Mouse (Mus musculus): ENCODE data around the gene I0C0044D17Rik. TPM values are rescaled to one million over a fixed set of nuclear protein-coding genes. Genes with fewer than 3 reads are reported as not detected.
"Not testable (repeated sequence)": the region's sequence is repeated elsewhere in the genome, so short reads cannot be mapped to it uniquely, and the experiment has no call there.

I0C0044D17Rik gene
- polyA plus RNA-seq, 1 experiment, result not detected

GRCm38 (mm10) chr4:98847120-98847885 is 23.7 kb upstream of the I0C0044D17Rik start:
- Histone ChIP-seq H3K27ac (ENCODE audit: insufficient read depth, low read length) (no peak overlapping the region), H3K4me1 (ENCODE audit: control insufficient read depth, insufficient read depth, low read length) (no peaks in the 10 kb centered on the region), H3K4me3 (ENCODE audit: insufficient read depth, low read length) (no peak overlapping the region)
- no peak for TF ChIP-seq POLR2A (IDR thresholded peaks at IDR 0.05; ENCODE audit: extremely low read depth, insufficient read depth, low read length)
- TF ChIP-seq CTCF (IDR thresholded peaks at IDR 0.05; ENCODE audit: extremely low read depth, insufficient read depth, low read length), result no peak

- H3K4me1 ChIP-seq (ENCODE audit: control insufficient read depth, insufficient read depth, low read length), result no peaks in the 10 kb centered on the region
- no peak overlapping the region for H3K4me3 ChIP-seq (ENCODE audit: insufficient read depth, low read length)
- no peak overlapping the region for H3K27ac ChIP-seq (ENCODE audit: insufficient read depth, low read length)
- TF ChIP-seq POLR2A (IDR thresholded peaks at IDR 0.05; ENCODE audit: extremely low read depth, insufficient read depth, low read length) (no peak), CTCF (IDR thresholded peaks at IDR 0.05; ENCODE audit: extremely low read depth, insufficient read depth, low read length) (no peak)
These were observed 22.8 kb upstream of the I0C0044D17Rik start for GRCm38 (mm10) chr4:98846396-98846795.

- Histone ChIP-seq H3K4me3 (ENCODE audit: insufficient read depth, low read length) (no peak overlapping the region), H3K4me1 (ENCODE audit: control insufficient read depth, insufficient read depth, low read length) (no peaks in the 10 kb centered on the region), H3K27ac (ENCODE audit: insufficient read depth, low read length) (no peak overlapping the region)
- TF ChIP-seq CTCF (IDR thresholded peaks at IDR 0.05; ENCODE audit: extremely low read depth, insufficient read depth, low read length) (no peak), POLR2A (IDR thresholded peaks at IDR 0.05; ENCODE audit: extremely low read depth, insufficient read depth, low read length) (no peak)
These were observed 22.1 kb upstream of the I0C0044D17Rik start for GRCm38 (mm10) chr4:98845687-98846125.

- TF ChIP-seq CTCF (IDR thresholded peaks at IDR 0.05; ENCODE audit: extremely low read depth, insufficient read depth, low read length) (no peak), POLR2A (IDR thresholded peaks at IDR 0.05; ENCODE audit: extremely low read depth, insufficient read depth, low read length) (no peak)
- Histone ChIP-seq H3K27ac (ENCODE audit: insufficient read depth, low read length) (no peak overlapping the region), H3K4me3 (ENCODE audit: insufficient read depth, low read length) (no peak overlapping the region), H3K4me1 (ENCODE audit: control insufficient read depth, insufficient read depth, low read length) (no peaks in the 10 kb centered on the region)
These were observed 21.6 kb upstream of the I0C0044D17Rik start for GRCm38 (mm10) chr4:98845201-98845600.

- Histone ChIP-seq H3K27ac (ENCODE audit: insufficient read depth, low read length) (no peak overlapping the region), H3K4me1 (ENCODE audit: control insufficient read depth, insufficient read depth, low read length) (no peaks in the 10 kb centered on the region), H3K4me3 (ENCODE audit: insufficient read depth, low read length) (no peak overlapping the region)
- no peak for TF ChIP-seq CTCF (IDR thresholded peaks at IDR 0.05; ENCODE audit: extremely low read depth, insufficient read depth, low read length)
- no peak for TF ChIP-seq POLR2A (IDR thresholded peaks at IDR 0.05; ENCODE audit: extremely low read depth, insufficient read depth, low read length)
These were observed 20.4 kb upstream of the I0C0044D17Rik start for GRCm38 (mm10) chr4:98843906-98844597.

- H3K4me1 ChIP-seq (ENCODE audit: control insufficient read depth, insufficient read depth, low read length); H3K27ac ChIP-seq (ENCODE audit: insufficient read depth, low read length); H3K4me3 ChIP-seq (ENCODE audit: insufficient read depth, low read length): not testable (repeated sequence)
These were observed 17.6 kb upstream of the I0C0044D17Rik start for GRCm38 (mm10) chr4:98841251-98841650.

GRCm38 (mm10) chr4:98840526-98840925 is 16.9 kb upstream of the I0C0044D17Rik start:
- Histone ChIP-seq H3K27ac (ENCODE audit: insufficient read depth, low read length) (no peak overlapping the region), H3K4me1 (ENCODE audit: control insufficient read depth, insufficient read depth, low read length) (no peaks in the 10 kb centered on the region), H3K4me3 (ENCODE audit: insufficient read depth, low read length) (no peak overlapping the region)
- no peak for TF ChIP-seq CTCF (IDR thresholded peaks at IDR 0.05; ENCODE audit: extremely low read depth, insufficient read depth, low read length)
- TF ChIP-seq POLR2A (IDR thresholded peaks at IDR 0.05; ENCODE audit: extremely low read depth, insufficient read depth, low read length), result no peak

- Histone ChIP-seq H3K27ac (ENCODE audit: insufficient read depth, low read length) (no peak overlapping the region), H3K4me3 (ENCODE audit: insufficient read depth, low read length) (no peak overlapping the region), H3K4me1 (ENCODE audit: control insufficient read depth, insufficient read depth, low read length) (no peaks in the 10 kb centered on the region)
- TF ChIP-seq CTCF (IDR thresholded peaks at IDR 0.05; ENCODE audit: extremely low read depth, insufficient read depth, low read length), result no peak
- TF ChIP-seq POLR2A (IDR thresholded peaks at IDR 0.05; ENCODE audit: extremely low read depth, insufficient read depth, low read length), result no peak
These were observed 15.3 kb upstream of the I0C0044D17Rik start for GRCm38 (mm10) chr4:98838913-98839312.

- Histone ChIP-seq H3K4me3 (ENCODE audit: insufficient read depth, low read length) (no peak overlapping the region), H3K4me1 (ENCODE audit: control insufficient read depth, insufficient read depth, low read length) (no peaks in the 10 kb centered on the region), H3K27ac (ENCODE audit: insufficient read depth, low read length) (no peak overlapping the region)
- no peak for TF ChIP-seq CTCF (IDR thresholded peaks at IDR 0.05; ENCODE audit: extremely low read depth, insufficient read depth, low read length)
- no peak for TF ChIP-seq POLR2A (IDR thresholded peaks at IDR 0.05; ENCODE audit: extremely low read depth, insufficient read depth, low read length)
These were observed 14.3 kb upstream of the I0C0044D17Rik start for GRCm38 (mm10) chr4:98837715-98838505.
